Mouse (Mus musculus) small intestine, adult 2 months (tissue): ENCODE results near the gene Tnk2.

Experiments
- CTCF ChIP-seq: fragments of 200-500 bp; IDR thresholded peaks from 2 replicates; pipeline ENCODE4 v1.5.1; 2012; ENCODE audit warnings: low read depth, mild to moderate bottlenecking, control low read depth, inconsistent platforms, low read length, moderate library complexity, mixed read lengths; ENCODE audit not compliant: insufficient replicate concordance, insufficient read length; ENCODE audit errors: extremely low read depth
- POLR2A ChIP-seq: fragments of 200-500 bp; IDR thresholded peaks from 2 replicates; pipeline ENCODE4 v1.6.1; 2012; ENCODE audit warnings: low read depth, mild to moderate bottlenecking, control low read depth, inconsistent platforms, low read length, moderate library complexity

GRCm38 (mm10) chr16:32636871-32637521, 6.7 kb upstream of the Tnk2 start:
- TF ChIP-seq CTCF (no peak), POLR2A (no peak)
